Mouse (Mus musculus) heart, embryonic 11.5 days (tissue): ENCODE measurements at regions not wholly inside any gene's neighbourhood (a gene's known extent, or its start where the extent isn't known, plus 50 kb on each side); places are given as distances from the start of the nearest gene placed in this dataset.

Experiments used
- ATAC-seq: fragments of 200-750 bp; cut with Nextera tagmentation; replicated peaks from 2 replicates; pipeline ENCODE4 v1.8.0; 2017; ENCODE audit warnings: moderate library complexity; ENCODE audit not compliant: insufficient number of reproducible peaks, low FRiP score, low TSS enrichment
- H3K27ac ChIP-seq: fragments of 300-500 bp; sonication (generic); 2 replicates; pipeline ENCODE4 v1.5.1; 2014; ENCODE audit warnings: mild to moderate bottlenecking, low read depth, low read length
- H3K27me3 ChIP-seq: fragments of 300-500 bp; sonication (generic); 2 replicates; pipeline ENCODE4 v1.6.1; 2014; ENCODE audit warnings: mild to moderate bottlenecking, low read length, mixed read lengths; ENCODE audit not compliant: control insufficient read depth, insufficient read depth
- H3K36me3 ChIP-seq: fragments of 300-500 bp; sonication (generic); 2 replicates; pipeline ENCODE4 v1.6.1; 2014; ENCODE audit warnings: mild to moderate bottlenecking, low read length, moderate library complexity, mixed read lengths; ENCODE audit not compliant: control insufficient read depth, insufficient read depth
- H3K4me1 ChIP-seq: fragments of 300-500 bp; sonication (generic); 2 replicates; pipeline ENCODE4 v1.6.1; 2014; ENCODE audit warnings: low read length; ENCODE audit not compliant: control insufficient read depth, insufficient read depth
- H3K4me2 ChIP-seq: fragments of 300-500 bp; sonication (generic); 2 replicates; pipeline ENCODE4 v1.6.1; 2014; ENCODE audit warnings: mild to moderate bottlenecking, moderate library complexity
- H3K4me3 ChIP-seq: fragments of 300-500 bp; sonication (generic); 2 replicates; pipeline ENCODE4 v1.5.1; 2014; ENCODE audit warnings: low read depth, low read length
- H3K9ac ChIP-seq: fragments of 300-500 bp; sonication (generic); 2 replicates; pipeline ENCODE4 v1.6.1; 2014; ENCODE audit warnings: mild to moderate bottlenecking, low read depth, low read length, moderate library complexity
- H3K9me3 ChIP-seq: fragments of 300-500 bp; sonication (generic); replicated peaks from 2 replicates; pipeline ENCODE4 v1.6.1; 2016; ENCODE audit warnings: low read length; ENCODE audit not compliant: control insufficient read depth
- WGBS: fragments of 180-500 bp; shearing (Covaris S2); extraction: QIAGEN DNeasy Blood & Tissue Kit; methylation state at CpG from one replicate; pipeline ENCODE4 v1.1.7; 2014; ENCODE audit not compliant: insufficient replicate concordance; 5-methylcytosine and 5-hydroxymethylcytosine counted together

GRCm38 (mm10) chr15:62970566-62970965 lies 874.4 kb downstream of the Gsdmc2 start:
- no peaks in the 10 kb centered on the region for H3K27me3 ChIP-seq
- no peaks in the 10 kb centered on the region for H3K4me1 ChIP-seq
- WGBS = 65% methylated on average over 2 of the region's 2 CpGs
- ATAC-seq = no peak
- no peak overlapping the region for H3K27ac ChIP-seq
- no peaks in the 10 kb centered on the region for H3K36me3 ChIP-seq
- H3K9ac ChIP-seq = no peak overlapping the region
- no peak overlapping the region for H3K4me2 ChIP-seq
- H3K9me3 ChIP-seq = no peaks in the 10 kb centered on the region
- H3K4me3 ChIP-seq = no peak overlapping the region

- no peak for ATAC-seq
- no peaks in the 10 kb centered on the region for H3K36me3 ChIP-seq
- WGBS = 71% methylated on average over 5 of the region's 5 CpGs
- H3K27me3 ChIP-seq = no peaks in the 10 kb centered on the region
- H3K4me3 ChIP-seq = no peak overlapping the region
- H3K4me2 ChIP-seq = no peak overlapping the region
- no peaks in the 10 kb centered on the region for H3K9me3 ChIP-seq
- H3K9ac ChIP-seq = no peak overlapping the region
- H3K27ac ChIP-seq = no peak overlapping the region
- H3K4me1 ChIP-seq = no peaks in the 10 kb centered on the region
These were observed 882.3 kb downstream of the Gsdmc2 start for GRCm38 (mm10) chr15:62962681-62963080.

GRCm38 (mm10) chr15:62960623-62961022 lies 884.4 kb downstream of the Gsdmc2 start:
- Histone ChIP-seq H3K4me2 (no peak overlapping the region), H3K27ac (no peak overlapping the region), H3K4me3 (no peak overlapping the region), H3K36me3 (no peaks in the 10 kb centered on the region), H3K27me3 (no peaks in the 10 kb centered on the region), H3K4me1 (no peaks in the 10 kb centered on the region), H3K9ac (no peak overlapping the region), H3K9me3 (no peaks in the 10 kb centered on the region)
- no peak for ATAC-seq
- WGBS = 83% methylated on average over 1 of the region's 1 CpGs

- no peak overlapping the region for H3K9ac ChIP-seq
- H3K27me3 ChIP-seq = no peaks in the 10 kb centered on the region
- no peak overlapping the region for H3K27ac ChIP-seq
- ATAC-seq = no peak
- H3K36me3 ChIP-seq = no peaks in the 10 kb centered on the region
- no peaks in the 10 kb centered on the region for H3K9me3 ChIP-seq
- no peak overlapping the region for H3K4me2 ChIP-seq
- no peaks in the 10 kb centered on the region for H3K4me1 ChIP-seq
- no peak overlapping the region for H3K4me3 ChIP-seq
- 78% methylated on average over 2 of the region's 2 CpGs for WGBS
These were observed 886.3 kb downstream of the Gsdmc2 start for GRCm38 (mm10) chr15:62958506-62959330.

- Histone ChIP-seq H3K36me3 (no peaks in the 10 kb centered on the region), H3K4me3 (no peak overlapping the region), H3K4me1 (no peaks in the 10 kb centered on the region), H3K9me3 (no peaks in the 10 kb centered on the region), H3K4me2 (no peak overlapping the region), H3K27me3 (no peaks in the 10 kb centered on the region), H3K27ac (no peak overlapping the region), H3K9ac (no peak overlapping the region)
- WGBS = 90% methylated on average over 1 of the region's 1 CpGs
- ATAC-seq = no peak
These were observed 890.1 kb downstream of the Gsdmc2 start for GRCm38 (mm10) chr15:62954889-62955288.

GRCm38 (mm10) chr15:62954322-62954820 lies 890.6 kb downstream of the Gsdmc2 start:
- WGBS = 70% methylated on average over 9 of the region's 9 CpGs
- Histone ChIP-seq H3K9me3 (no peaks in the 10 kb centered on the region), H3K4me2 (no peak overlapping the region), H3K4me1 (no peaks in the 10 kb centered on the region), H3K4me3 (no peak overlapping the region), H3K27me3 (no peaks in the 10 kb centered on the region), H3K9ac (no peak overlapping the region), H3K36me3 (no peaks in the 10 kb centered on the region), H3K27ac (no peak overlapping the region)
- ATAC-seq = no peak

- no peaks in the 10 kb centered on the region for H3K9me3 ChIP-seq
- no peaks in the 10 kb centered on the region for H3K36me3 ChIP-seq
- no peak overlapping the region for H3K4me3 ChIP-seq
- H3K4me1 ChIP-seq = no peaks in the 10 kb centered on the region
- H3K27me3 ChIP-seq = no peaks in the 10 kb centered on the region
- H3K27ac ChIP-seq = no peak overlapping the region
- ATAC-seq = no peak
- WGBS = 64% methylated on average over 6 of the region's 6 CpGs
- H3K4me2 ChIP-seq = no peak overlapping the region
- H3K9ac ChIP-seq = no peak overlapping the region
These were observed 891.6 kb downstream of the Gsdmc2 start for GRCm38 (mm10) chr15:62953215-62953941.

- H3K27ac ChIP-seq = no peak overlapping the region
These were observed 892.3 kb downstream of the Gsdmc2 start for GRCm38 (mm10) chr15:62952487-62953214.

More at GRCm38 (mm10) chr15:62952487-62953214, 892.3 kb downstream of the Gsdmc2 start:
- 74% methylated on average over 5 of the region's 5 CpGs for WGBS
- no peaks in the 10 kb centered on the region for H3K27me3 ChIP-seq
- no peak for ATAC-seq
- no peak overlapping the region for H3K4me2 ChIP-seq
- no peaks in the 10 kb centered on the region for H3K36me3 ChIP-seq
- H3K4me1 ChIP-seq = no peaks in the 10 kb centered on the region
- no peak overlapping the region for H3K4me3 ChIP-seq
- H3K9ac ChIP-seq = no peak overlapping the region
- H3K9me3 ChIP-seq = no peaks in the 10 kb centered on the region
